Mouse (Mus musculus): Measurements from ENCODE around the gene Ptx4. TPM values are rescaled to one million over a fixed set of nuclear protein-coding genes. Genes with fewer than 3 reads are reported as not detected.
"Not testable (repeated sequence)": the region's sequence is repeated elsewhere in the genome, so short reads cannot be mapped to it uniquely, and the experiment has no call there.

The Ptx4 gene
- total RNA-seq, 2 experiments from 2014 or later: 4.6 to 7.2 TPM

GRCm38 (mm10) chr17:25112423-25112810 is 8.1 kb upstream of the Ptx4 start:
- intact Hi-C loops (cut with DNase I): no loop called here
- no peak for DNase-seq

GRCm38 (mm10) chr17:25114908-25115645 is 5.5 kb upstream of the Ptx4 start:
- peak in 1 of 2 experiments; percentile 7 for DNase-seq
- intact Hi-C loops (cut with DNase I): loop anchor here (5.0 kb wide), 2 partner anchors 67 to 172 kb away; partner anchors contain the start of gene BC003965

- intact Hi-C loops (cut with DNase I): loop anchor here (2.0 to 5.0 kb wide), 3 partner anchors 17 to 171 kb away; partner anchors contain the start of genes BC003965 and Clcn7
- peak; percentile 94 to 97 for DNase-seq
These were observed 4.7 kb upstream of the Ptx4 start, which contains the start of gene Telo2 for GRCm38 (mm10) chr17:25115664-25116432. Telo2 (minus strand) TSS chr17:25115967.

- DNase-seq: peak in 1 of 2 experiments; percentile 23
- intact Hi-C loops (cut with DNase I): loop anchor here (2.0 to 5.0 kb wide), 3 partner anchors 16 to 170 kb away; partner anchors contain the start of genes BC003965 and Clcn7
These were observed 3.3 kb upstream of the Ptx4 start for GRCm38 (mm10) chr17:25117263-25117662.

- DNase-seq: peak in 1 of 2 experiments; percentile 23
- intact Hi-C loops (cut with DNase I): no loop called here
These were observed 3.4 kb downstream of the Ptx4 start for GRCm38 (mm10) chr17:25123979-25124378.

- intact Hi-C loops (cut with DNase I): loop anchor here (5.0 kb wide), 1 partner anchor 147 kb away; the partner anchor contains the start of gene Ube2i
These were observed 5.0 kb downstream of the Ptx4 start for GRCm38 (mm10) chr17:25125442-25126060.

GRCm38 (mm10) chr17:25127079-25127478 is 6.5 kb downstream of the Ptx4 start:
- DNase-seq: peak in 1 of 2 experiments; percentile 35
- intact Hi-C loops (cut with DNase I): loop anchor here (5.0 kb wide), 1 partner anchor 145 kb away; the partner anchor contains the start of gene Ube2i

More at GRCm38 (mm10) chr17:25125442-25126060, 5.0 kb downstream of the Ptx4 start:
- not testable (repeated sequence) for DNase-seq

GRCm38 (mm10) chr17:25127681-25128080 is 7.1 kb downstream of the Ptx4 start:
- intact Hi-C loops (cut with DNase I): loop anchor here (5.0 kb wide), 1 partner anchor 145 kb away; the partner anchor contains the start of gene Ube2i

GRCm38 (mm10) chr17:25130060-25130459 is 9.5 kb downstream of the Ptx4 start:
- no peak for DNase-seq
- intact Hi-C loops (cut with DNase I): no loop called here

More at GRCm38 (mm10) chr17:25127681-25128080, 7.1 kb downstream of the Ptx4 start:
- DNase-seq: no peak

- intact Hi-C loops (cut with DNase I): loop anchor here (2.0 kb wide), 1 partner anchor 16 kb away; no protein-coding TSS in a partner anchor
- DNase-seq: peak; percentile 92 to 95
These were observed 12.7 kb downstream of the Ptx4 start, which contains the start of gene Clcn7 for GRCm38 (mm10) chr17:25133275-25133698. Clcn7 (plus strand) TSS chr17:25133391.

GRCm38 (mm10) chr17:25135622-25136021 is 15.1 kb downstream of the Ptx4 start:
- DNase-seq: no peak
- intact Hi-C loops (cut with DNase I): no loop called here

- intact Hi-C loops (cut with DNase I): no loop called here
- DNase-seq: no peak
These were observed 18.2 kb downstream of the Ptx4 start for GRCm38 (mm10) chr17:25138803-25139202.

GRCm38 (mm10) chr17:25139960-25140359 is 19.4 kb downstream of the Ptx4 start:
- no peak for DNase-seq
- intact Hi-C loops (cut with DNase I): no loop called here

GRCm38 (mm10) chr17:25162161-25162560 is 41.6 kb downstream of the Ptx4 start, which contains the start of gene Ccdc154:
Ccdc154 (plus strand) TSS chr17:25162461.
- no peak for DNase-seq
- intact Hi-C loops (cut with DNase I): no loop called here

GRCm38 (mm10) chr17:25163387-25163786 is 42.8 kb downstream of the Ptx4 start:
- intact Hi-C loops (cut with DNase I): no loop called here
- no peak for DNase-seq

GRCm38 (mm10) chr17:25164770-25165169 is 44.2 kb downstream of the Ptx4 start:
- DNase-seq: no peak
- intact Hi-C loops (cut with DNase I): no loop called here

GRCm38 (mm10) chr17:25165970-25166671 is 45.6 kb downstream of the Ptx4 start:
- no peak for DNase-seq
- intact Hi-C loops (cut with DNase I): no loop called here

- intact Hi-C loops (cut with DNase I): no loop called here
- no peak for DNase-seq
These were observed 49.1 kb downstream of the Ptx4 start for GRCm38 (mm10) chr17:25169706-25170105.

GRCm38 (mm10) chr17:25172558-25172957 is 52.0 kb downstream of the Ptx4 start:
- DNase-seq: no peak
- intact Hi-C loops (cut with DNase I): no loop called here

Data from heart, postnatal 14 days (tissue).